Mouse (Mus musculus) hindbrain, embryonic 13.5 days (tissue): ENCODE data around the gene Wdr11. TPM values are rescaled to one million over a fixed set of nuclear protein-coding genes. Genes with fewer than 3 reads are reported as not detected.

ENCODE experiments used
- ATAC-seq: fragments of 200-750 bp; cut with Nextera tagmentation; 2 replicates; pipeline ENCODE4 v1.8.0; 2017; ENCODE audit warnings: moderate TSS enrichment; ENCODE audit not compliant: low FRiP score
- H3K27ac ChIP-seq: fragments of 300-500 bp; sonication (generic); 2 replicates; pipeline ENCODE4 v1.5.1; 2015; ENCODE audit warnings: inconsistent platforms, mild to moderate bottlenecking, moderate library complexity
- H3K27me3 ChIP-seq: fragments of 300-500 bp; sonication (generic); 2 replicates; pipeline ENCODE4 v1.6.1; 2015; ENCODE audit warnings: mild to moderate bottlenecking, inconsistent platforms
- H3K36me3 ChIP-seq: fragments of 300-500 bp; sonication (generic); 2 replicates; pipeline ENCODE4 v1.6.1; 2015; ENCODE audit warnings: mild to moderate bottlenecking, inconsistent platforms
- H3K4me1 ChIP-seq: fragments of 300-500 bp; sonication (generic); replicated peaks from 2 replicates; pipeline ENCODE4 v1.6.1; 2015; ENCODE audit warnings: inconsistent platforms
- H3K4me2 ChIP-seq: fragments of 300-500 bp; sonication (generic); 2 replicates; pipeline ENCODE4 v1.6.1; 2015; ENCODE audit warnings: inconsistent platforms, mild to moderate bottlenecking, moderate library complexity
- H3K4me3 ChIP-seq: fragments of 300-500 bp; sonication (generic); 2 replicates; pipeline ENCODE4 v1.5.1; 2015; ENCODE audit warnings: mild to moderate bottlenecking, inconsistent platforms
- H3K9ac ChIP-seq: fragments of 300-500 bp; sonication (generic); 2 replicates; pipeline ENCODE4 v1.6.1; 2015; ENCODE audit warnings: mild to moderate bottlenecking, inconsistent platforms
- H3K9me3 ChIP-seq: fragments of 300-500 bp; sonication (generic); 2 replicates; pipeline ENCODE4 v1.6.1; 2016; ENCODE audit warnings: inconsistent platforms
- WGBS: fragments of 180-500 bp; shearing (Covaris S2); methylation state at CpG from one replicate; pipeline ENCODE4 v1.1.7; 2015; 5-methylcytosine and 5-hydroxymethylcytosine counted together
- polyA plus RNA-seq: library from polyadenylated mRNA; unstranded; fragments of >200 nt; fragmentation: Nextera tagmentation; extraction: Ambion mirVana; gene quantifications from 2 replicates; pipeline ENCODE4 v1.2.1, GENCODE M21; 2015

The Wdr11 gene
- polyA plus RNA-seq, 1 experiment from 2014 or later = 35.6 TPM

DNA sequence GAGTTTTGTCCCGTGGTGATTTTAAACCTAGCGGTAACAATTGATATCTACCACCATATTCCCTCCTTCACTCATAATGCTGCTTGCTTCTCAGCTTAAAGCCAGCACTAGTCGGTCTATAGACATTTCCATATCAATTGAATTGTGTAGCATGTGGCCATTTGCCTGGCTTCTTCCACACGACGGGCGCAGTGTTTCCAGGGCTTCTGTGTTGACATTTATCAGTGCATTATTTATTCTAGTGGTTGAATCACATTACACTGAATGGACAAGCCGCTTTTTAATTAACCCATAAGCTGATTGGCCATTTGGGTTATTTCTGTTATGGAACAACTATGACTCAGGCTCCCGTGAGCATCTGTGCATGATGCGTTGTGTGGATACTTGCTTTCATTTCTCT, 82.1 kb downstream of the Wdr11 start:
- ATAC-seq = no peak
- WGBS = 40% methylated on average over 9 of the region's 9 CpGs

DNA sequence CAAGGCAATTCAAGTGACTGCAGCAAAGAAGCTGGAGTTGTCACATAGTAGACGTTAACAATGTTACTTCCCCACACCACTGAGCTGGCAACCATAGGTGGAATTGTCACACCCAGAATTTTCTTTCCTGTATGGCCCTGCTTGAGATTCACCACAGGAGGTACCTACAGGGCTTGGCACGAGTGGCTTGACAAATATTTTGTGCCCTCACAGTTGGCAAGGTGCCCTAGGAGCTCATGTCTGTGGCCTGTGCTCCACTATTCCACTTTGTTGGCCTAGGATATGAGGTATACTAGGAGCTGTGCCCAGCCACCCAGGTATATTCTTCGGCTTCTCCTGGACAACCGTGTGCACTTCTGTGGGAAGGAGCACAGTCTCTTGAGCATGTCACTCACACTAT, 82.9 kb downstream of the Wdr11 start:
- Histone ChIP-seq H3K9me3 (no peaks in the 10 kb centered on the region), H3K4me2 (no peak overlapping the region), H3K27me3 (peaks cover 30% of the 10 kb centered on the region; the same call in 1 of the 2 replicates), H3K4me1 (peaks cover 25% of the 10 kb centered on the region; the same call in 1 of the 2 replicates), H3K27ac (no peak overlapping the region), H3K9ac (no peak overlapping the region), H3K36me3 (no peaks in the 10 kb centered on the region), H3K4me3 (no peak overlapping the region)
- ATAC-seq = no peak
- 73% methylated on average over 4 of the region's 4 CpGs for WGBS

More for the DNA sequence above, 82.1 kb downstream of the Wdr11 start:
- H3K4me2 ChIP-seq = no peak overlapping the region
- H3K9ac ChIP-seq = no peak overlapping the region
- H3K9me3 ChIP-seq = no peaks in the 10 kb centered on the region
- H3K27ac ChIP-seq = no peak overlapping the region
- H3K36me3 ChIP-seq = no peaks in the 10 kb centered on the region
- no peak overlapping the region for H3K4me3 ChIP-seq
- H3K4me1 ChIP-seq = peaks cover 21% of the 10 kb centered on the region; the same call in 1 of the 2 replicates
- peaks cover 27% of the 10 kb centered on the region; the same call in 1 of the 2 replicates for H3K27me3 ChIP-seq

DNA sequence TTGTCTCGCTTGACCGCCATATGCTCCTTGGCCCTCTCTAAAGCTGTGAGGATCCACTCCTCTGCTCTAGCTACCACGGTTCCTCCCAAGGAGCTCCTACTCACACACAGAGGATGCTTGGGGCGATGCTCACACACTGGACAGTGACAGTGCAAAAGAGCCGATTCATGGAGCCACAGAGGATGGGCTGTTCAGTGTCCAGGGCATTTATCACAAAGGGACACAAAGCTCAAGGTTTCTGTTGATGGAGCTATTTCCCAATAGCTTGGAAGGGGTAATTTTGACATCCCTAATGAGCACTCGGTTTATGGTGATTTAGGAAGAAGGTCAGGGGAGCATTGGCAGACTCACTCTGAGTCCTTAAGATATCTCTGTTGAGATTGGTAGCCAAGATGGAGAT, 84.2 kb downstream of the Wdr11 start:
- H3K4me3 ChIP-seq = no peak overlapping the region
- WGBS = 95% methylated on average over 6 of the region's 6 CpGs

DNA sequence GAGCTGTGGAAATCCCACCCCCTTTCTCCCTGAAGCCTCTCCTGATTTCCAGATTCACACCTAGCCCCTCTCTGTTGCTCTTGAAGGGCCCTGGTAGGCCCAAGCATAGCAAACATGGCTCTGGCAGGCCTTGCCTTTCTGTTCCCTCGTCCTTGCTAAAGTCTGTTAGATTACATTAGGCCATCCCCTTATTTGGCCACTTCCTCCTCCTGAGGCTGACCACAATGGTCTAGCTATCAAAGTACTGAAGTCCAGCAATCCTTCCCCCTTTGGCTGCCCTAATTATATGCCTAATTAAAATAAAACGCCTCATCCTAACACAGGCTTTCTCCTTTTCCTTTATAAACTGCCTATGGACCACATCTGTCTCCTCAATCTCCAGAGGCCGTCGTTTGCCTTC, 85.5 kb downstream of the Wdr11 start:
- ATAC-seq = no peak
- Histone ChIP-seq H3K9me3 (no peaks in the 10 kb centered on the region), H3K27me3 (0 out of 2 replicates have a peak, but pooled peaks cover 24% of the 10 kb centered on the region), H3K36me3 (no peaks in the 10 kb centered on the region), H3K9ac (no peak overlapping the region), H3K4me2 (no peak overlapping the region), H3K27ac (no peak overlapping the region), H3K4me3 (no peak overlapping the region), H3K4me1 (peaks cover 26% of the 10 kb centered on the region; the same call in 1 of the 2 replicates)
- 71% methylated on average over 4 of the region's 4 CpGs for WGBS

More for the DNA sequence above, 84.2 kb downstream of the Wdr11 start:
- H3K4me2 ChIP-seq = no peak overlapping the region
- peaks cover 28% of the 10 kb centered on the region; the same call in 1 of the 2 replicates for H3K4me1 ChIP-seq
- H3K27me3 ChIP-seq = peaks cover 30% of the 10 kb centered on the region; the same call in 1 of the 2 replicates
- no peak overlapping the region for H3K9ac ChIP-seq
- ATAC-seq = no peak
- H3K36me3 ChIP-seq = no peaks in the 10 kb centered on the region
- H3K27ac ChIP-seq = no peak overlapping the region
- H3K9me3 ChIP-seq = no peaks in the 10 kb centered on the region

DNA sequence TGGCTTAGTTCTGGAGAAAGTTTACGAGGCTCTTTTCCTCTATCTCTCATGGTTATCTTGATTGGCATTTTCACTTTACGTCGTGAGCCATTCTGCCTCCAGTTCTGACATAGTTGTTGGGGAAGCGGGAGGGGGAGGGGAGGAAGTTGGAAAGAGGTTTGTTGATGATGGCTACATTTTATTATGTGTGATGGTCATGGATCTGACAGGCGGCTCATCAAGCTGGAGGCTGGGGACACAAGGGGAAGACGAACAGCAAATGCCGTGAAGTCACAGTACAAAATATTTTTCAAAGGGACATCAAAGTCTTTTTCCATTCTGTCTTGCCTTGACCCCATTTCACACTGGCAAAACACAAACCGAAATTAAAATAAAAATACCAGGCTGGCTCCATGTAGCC, 86.8 kb downstream of the Wdr11 start:
- peaks cover 25% of the 10 kb centered on the region; the same call in 1 of the 2 replicates for H3K4me1 ChIP-seq
- WGBS = 56% methylated on average over 8 of the region's 8 CpGs
- H3K9ac ChIP-seq = no peak overlapping the region
- H3K4me2 ChIP-seq = no peak overlapping the region
- ATAC-seq = no peak
- no peaks in the 10 kb centered on the region for H3K9me3 ChIP-seq
- peaks cover 28% of the 10 kb centered on the region; the same call in 1 of the 2 replicates for H3K27me3 ChIP-seq
- no peak overlapping the region for H3K27ac ChIP-seq
- no peaks in the 10 kb centered on the region for H3K36me3 ChIP-seq
- H3K4me3 ChIP-seq = no peak overlapping the region

DNA sequence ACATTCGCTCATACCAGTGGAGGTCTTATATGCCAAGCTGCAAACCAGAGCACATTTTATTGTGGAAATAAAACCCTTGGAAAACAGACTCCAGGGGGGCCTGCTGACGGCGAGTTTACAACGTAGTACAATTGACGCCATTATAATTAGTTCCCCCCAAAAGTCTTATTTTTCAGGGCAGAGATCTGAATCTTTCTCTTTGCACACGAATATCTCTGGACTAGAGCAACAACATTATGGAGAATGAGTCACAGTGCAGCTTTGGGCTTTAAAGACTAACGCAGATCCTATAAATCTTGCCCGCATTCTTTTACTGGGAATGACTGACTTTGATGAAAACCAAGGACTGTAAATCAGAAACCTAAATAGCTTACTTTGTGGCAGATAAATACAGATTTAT, 87.3 kb downstream of the Wdr11 start:
- H3K9ac ChIP-seq = no peak overlapping the region
- H3K4me2 ChIP-seq = no peak overlapping the region
- peaks cover 20% of the 10 kb centered on the region; the same call in 1 of the 2 replicates for H3K4me1 ChIP-seq
- H3K36me3 ChIP-seq = no peaks in the 10 kb centered on the region
- no peak for ATAC-seq
- no peaks in the 10 kb centered on the region for H3K9me3 ChIP-seq
- H3K27me3 ChIP-seq = peaks cover 28% of the 10 kb centered on the region; the same call in 1 of the 2 replicates
- no peak overlapping the region for H3K4me3 ChIP-seq
- H3K27ac ChIP-seq = no peak overlapping the region
- WGBS = 57% methylated on average over 8 of the region's 8 CpGs

DNA sequence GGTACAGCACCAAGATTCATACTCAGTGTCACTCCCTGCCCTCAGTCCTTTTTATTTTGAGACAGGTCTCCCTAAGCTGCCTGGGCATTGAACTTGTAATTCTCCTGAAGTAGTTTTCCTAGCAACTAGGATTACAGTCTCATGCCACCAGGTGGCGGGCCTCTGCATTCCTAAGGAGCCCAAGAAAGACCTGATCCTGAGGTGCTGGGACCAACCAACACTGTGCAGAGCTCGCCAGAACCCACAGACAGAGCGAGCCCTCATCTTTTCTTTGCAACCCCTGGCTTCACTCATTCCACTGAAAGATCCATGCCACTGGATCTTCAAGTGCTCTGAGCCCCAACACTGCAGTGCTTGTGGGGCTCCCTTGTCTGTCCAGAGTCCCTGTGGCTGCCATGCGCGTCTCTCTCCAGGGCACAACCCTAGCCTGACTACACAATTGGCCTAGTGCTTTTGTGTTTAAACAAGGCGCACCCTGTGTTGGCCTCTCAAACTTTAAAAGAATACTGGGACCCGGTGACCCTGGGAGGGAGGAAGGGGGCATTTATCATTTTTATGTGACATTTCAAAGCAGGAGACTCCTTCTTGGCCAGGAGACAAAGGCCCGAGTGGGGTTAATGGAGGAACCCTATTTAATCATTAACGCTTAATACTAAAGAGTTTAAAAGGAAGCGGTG, 89.0 kb downstream of the Wdr11 start:
- no peak overlapping the region for H3K4me3 ChIP-seq
- H3K4me2 ChIP-seq = no peak overlapping the region
- H3K9ac ChIP-seq = no peak overlapping the region
- WGBS = 18% methylated on average over 10 of the region's 10 CpGs
- H3K9me3 ChIP-seq = no peaks in the 10 kb centered on the region
- H3K27me3 ChIP-seq = peaks cover 42% of the 10 kb centered on the region; the same call in 1 of the 2 replicates
- H3K36me3 ChIP-seq = no peaks in the 10 kb centered on the region
- H3K27ac ChIP-seq = no peak overlapping the region
- ATAC-seq = no peak
- H3K4me1 ChIP-seq = peaks cover 15% of the 10 kb centered on the region; the same call in 1 of the 2 replicates

DNA sequence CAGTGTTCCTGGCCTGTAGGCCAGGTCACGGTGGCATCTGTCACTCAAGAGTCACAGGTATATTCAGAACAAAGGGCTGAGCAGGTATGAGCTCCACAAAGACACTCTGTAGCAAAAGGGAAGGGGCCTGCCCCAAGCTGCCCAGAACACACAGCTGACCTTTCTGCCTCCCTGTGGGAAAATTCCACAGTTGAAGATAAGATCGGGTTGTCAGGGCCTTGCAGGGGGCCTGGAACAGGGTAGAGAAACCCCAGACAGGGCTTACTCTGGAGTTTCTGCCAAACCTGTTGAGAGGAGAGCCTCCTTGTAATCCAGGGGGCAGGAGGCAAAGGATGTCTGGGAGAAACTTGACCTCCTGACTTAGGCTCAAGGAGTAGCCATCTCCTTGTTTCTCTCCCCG, 90.9 kb downstream of the Wdr11 start:
- H3K4me1 ChIP-seq = peaks cover 17% of the 10 kb centered on the region; the same call in 1 of the 2 replicates
- no peaks in the 10 kb centered on the region for H3K9me3 ChIP-seq
- 56% methylated on average over 3 of the region's 3 CpGs for WGBS

DNA sequence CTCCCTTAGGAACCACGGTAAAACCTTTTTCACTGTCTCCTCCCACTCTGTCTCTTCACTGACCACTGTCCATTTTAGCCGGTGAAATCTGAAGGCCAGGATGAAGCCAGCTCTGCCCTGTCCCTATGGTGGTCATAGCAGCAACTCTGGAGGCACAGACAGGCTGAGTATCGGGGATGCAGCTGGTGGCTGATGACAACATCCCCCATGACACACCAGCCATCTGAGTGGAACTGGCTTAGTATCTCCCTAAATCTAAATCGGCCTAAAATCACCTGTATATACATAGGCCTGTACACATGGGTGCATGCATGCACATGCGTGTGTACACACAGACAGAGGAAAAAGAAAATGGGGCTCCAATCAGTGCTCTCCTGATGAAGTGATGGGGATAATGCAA, 93.7 kb downstream of the Wdr11 start:
- Histone ChIP-seq H3K9ac (no peak overlapping the region), H3K4me1 (0 out of 2 replicates have a peak, but pooled peaks cover 6% of the 10 kb centered on the region), H3K27ac (no peak overlapping the region), H3K27me3 (peaks cover 29% of the 10 kb centered on the region; the same call in 1 of the 2 replicates), H3K36me3 (no peaks in the 10 kb centered on the region), H3K4me3 (no peak overlapping the region), H3K9me3 (no peaks in the 10 kb centered on the region), H3K4me2 (no peak overlapping the region)
- WGBS = 76% methylated on average over 5 of the region's 5 CpGs
- ATAC-seq = no peak

More for the DNA sequence above, 90.9 kb downstream of the Wdr11 start:
- Histone ChIP-seq H3K4me3 (no peak overlapping the region), H3K27ac (no peak overlapping the region), H3K36me3 (no peaks in the 10 kb centered on the region), H3K27me3 (peaks cover 33% of the 10 kb centered on the region; the same call in 1 of the 2 replicates), H3K9ac (no peak overlapping the region), H3K4me2 (no peak overlapping the region)
- ATAC-seq = no peak
